11 mouse cellular contexts compared by ENCODE assay signal in genomic region chr3:122421802-122422201, GRCm38 (mm10).
A peak's percentile ranks its signal among the peaks of the same experiment; 100 is the strongest.
DNase-seq lines count a peak whose midpoint lies in the region; ATAC-seq and TF ChIP-seq lines count a peak whose summit lies in the region.
"Had no signal": no experiment of that assay in that cellular context is flagged by ENCODE, and none has a peak within 500 bp of the region (broad histone marks: within the 10 kb centered on the region; RNA-seq: fewer than 3 reads in every experiment).

No protein-coding gene starts in this region.

- intact Hi-C loops in left cerebral cortex, postnatal 36 days (cut with DNase I) = loop anchor here (5.0 kb wide), 1 partner anchor 40 kb away; no protein-coding TSS in a partner anchor

- no peak overlapping the region for H3K9ac ChIP-seq in forebrain, embryonic 15.5 days (replicated peaks)
- H3K9ac ChIP-seq in liver, adult 2 months (ENCODE audit: low read depth, low read length) = peak overlapping the region; percentile 31; the same call in 1 of the 2 replicates
- no peak overlapping the region for H3K9ac ChIP-seq in hindbrain, embryonic 15.5 days

- peaks cover 15% of the 10 kb centered on the region for H3K36me3 ChIP-seq in forebrain, embryonic 10.5 days (replicated peaks)
- H3K36me3 ChIP-seq in forebrain, embryonic 15.5 days = no peaks in the 10 kb centered on the region
- peaks cover 3% of the 10 kb centered on the region; the same call in 1 of the 2 replicates for H3K36me3 ChIP-seq in liver, adult 2 months (ENCODE audit: control insufficient read depth, insufficient read depth, low read length)
- H3K36me3 ChIP-seq in hindbrain, embryonic 15.5 days = no peaks in the 10 kb centered on the region
- peaks cover 4% of the 10 kb centered on the region for H3K36me3 ChIP-seq in myocyte (ENCODE audit: control insufficient read depth, insufficient read depth)

- no peaks in the 10 kb centered on the region for H3K9me3 ChIP-seq in forebrain, embryonic 10.5 days
- no peaks in the 10 kb centered on the region for H3K9me3 ChIP-seq in forebrain, embryonic 15.5 days
- H3K9me3 ChIP-seq in hindbrain, embryonic 15.5 days = no peaks in the 10 kb centered on the region

- no peak overlapping the region for H3K4me2 ChIP-seq in forebrain, embryonic 15.5 days (replicated peaks)
- H3K4me2 ChIP-seq in hindbrain, embryonic 15.5 days = 0 out of 2 replicates have a peak overlapping the region, but pooled peaks have one; percentile 95
- H3K4me2 ChIP-seq in myocyte (ENCODE audit: low read depth) = peak overlapping the region; percentile 62

- H3K79me2 ChIP-seq in liver, adult 2 months (ENCODE audit: control insufficient read depth, insufficient read depth, low read length) = peaks cover 18% of the 10 kb centered on the region; the same call in 1 of the 2 replicates
- peaks cover 69% of the 10 kb centered on the region for H3K79me2 ChIP-seq in myocyte (ENCODE audit: control insufficient read depth, insufficient read depth)

- ATAC-seq in forebrain, embryonic 15.5 days (replicated peaks) = no peak
- no peak for ATAC-seq in hindbrain, embryonic 15.5 days (ENCODE audit: low FRiP score, low read depth)
- ATAC-seq: inflammation-experienced regulatory T-cells, adult 6 months; Patski had no signal

- TF ChIP-seq CTCF in liver, adult 2 months (IDR thresholded peaks at IDR 0.05; ENCODE audit: low read depth, low read length) = no peak

- peaks cover 30% of the 10 kb centered on the region for H3K27me3 ChIP-seq in forebrain, embryonic 10.5 days (ENCODE audit: poor library complexity, severe bottlenecking)
- H3K27me3 ChIP-seq in forebrain, embryonic 15.5 days = peaks cover 8% of the 10 kb centered on the region; the same call in 1 of the 2 replicates
- no peaks in the 10 kb centered on the region for H3K27me3 ChIP-seq in liver, adult 2 months (ENCODE audit: control insufficient read depth, insufficient read depth, low read length)
- 0 out of 2 replicates have a peak, but pooled peaks cover 20% of the 10 kb centered on the region for H3K27me3 ChIP-seq in hindbrain, embryonic 15.5 days
- no peaks in the 10 kb centered on the region for H3K27me3 ChIP-seq in myocyte (ENCODE audit: control insufficient read depth, insufficient read depth, insufficient read length)
- H3K27me3 ChIP-seq: Patski had no signal

- H3K27ac ChIP-seq in forebrain, embryonic 10.5 days = peak overlapping the region; percentile 93; the same call in 1 of the 2 replicates
- H3K27ac ChIP-seq in forebrain, embryonic 15.5 days (replicated peaks) = no peak overlapping the region
- H3K27ac ChIP-seq in liver, adult 2 months (replicated peaks; ENCODE audit: insufficient read depth, low read depth, low read length) = peak overlapping the region; percentile 95
- H3K27ac ChIP-seq in hindbrain, embryonic 15.5 days (replicated peaks) = no peak overlapping the region

- 56% methylated on average over 7 of the region's 7 CpGs for WGBS in forebrain, embryonic 10.5 days
- WGBS in forebrain, embryonic 15.5 days = 61% methylated on average over 7 of the region's 7 CpGs
- 23% methylated on average over 7 of the region's 7 CpGs for WGBS in liver, adult 2 months
- 48% methylated on average over 7 of the region's 7 CpGs for WGBS in hindbrain, embryonic 15.5 days

- peaks cover 53% of the 10 kb centered on the region for H3K4me1 ChIP-seq in forebrain, embryonic 10.5 days
- peaks cover 23% of the 10 kb centered on the region for H3K4me1 ChIP-seq in forebrain, embryonic 15.5 days
- peaks cover 27% of the 10 kb centered on the region for H3K4me1 ChIP-seq in liver, adult 2 months (ENCODE audit: control insufficient read depth, insufficient read depth, low read length)
- H3K4me1 ChIP-seq in hindbrain, embryonic 15.5 days (replicated peaks) = peaks cover 22% of the 10 kb centered on the region

- no peak for DNase-seq in forebrain, embryonic 10.5 days (ENCODE audit: extremely low spot score, low spot score)
- peak; percentile 96 for DNase-seq in liver, adult 2 months (ENCODE audit: extremely low read depth, low read depth, low spot score)
- DNase-seq in liver = no peak
- no peak for DNase-seq in left cerebral cortex, postnatal 36 days (ENCODE audit: low spot score in 2 of 2)
- no peak for DNase-seq in spleen, postnatal 4 days (ENCODE audit: low spot score in 2 of 2)
- DNase-seq: gastrocnemius, postnatal 10 days had no signal

- H3ac ChIP-seq in myocyte (ENCODE audit: control insufficient read depth, insufficient read length) = no peak overlapping the region

- H3K4me3 ChIP-seq in forebrain, embryonic 10.5 days = peak overlapping the region; percentile 66; the same call in 1 of the 2 replicates
- H3K4me3 ChIP-seq in forebrain, embryonic 15.5 days = no peak overlapping the region
- no peak overlapping the region for H3K4me3 ChIP-seq in liver, adult 2 months (ENCODE audit: insufficient read depth, low read depth, low read length)
- H3K4me3 ChIP-seq in hindbrain, embryonic 15.5 days = no peak overlapping the region
- H3K4me3 ChIP-seq in myocyte = peak overlapping the region; percentile 86

- TF ChIP-seq POLR2A in liver, adult 2 months (IDR thresholded peaks at IDR 0.05; ENCODE audit: extremely low read depth, insufficient read depth, low read length) = no peak
- no peak for TF ChIP-seq POLR2A in myocyte (IDR thresholded peaks at IDR 0.05; ENCODE audit: insufficient read length, low read depth)

TF ChIP-seq in myocyte, 11 proteins besides CTCF, POLR2A, EP300 and RAD21:
- TF ChIP-seq CEBPB (IDR thresholded peaks at IDR 0.05; ENCODE audit: insufficient read depth, poor library complexity, severe bottlenecking) = no peak

Comparison
In these comparisons a context has a peak if more than half of its experiments do, and no peak if none do; other contexts are left out.
1. H3K27ac ChIP-seq: peak in forebrain, embryonic 10.5 days (single experiment) and liver, adult 2 months (single experiment); none in forebrain, embryonic 15.5 days (single experiment) and hindbrain, embryonic 15.5 days (single experiment).
2. H3K4me3 ChIP-seq: peak in forebrain, embryonic 10.5 days (single experiment) and myocyte (single experiment); none in forebrain, embryonic 15.5 days (single experiment), liver, adult 2 months (single experiment) and hindbrain, embryonic 15.5 days (single experiment).